Mouse (Mus musculus) MEL (cell line): Measurements from ENCODE around the gene 4933407L21Rik. TPM values are rescaled to one million over a fixed set of nuclear protein-coding genes. Genes with fewer than 3 reads are reported as not detected.

Experiments used
- DNase-seq: peaks from one replicate; pipeline ENCODE4 v3.0.0; 2011; ENCODE audit warnings: low read depth, low spot score
- H3K27ac ChIP-seq: 2 replicates; pipeline ENCODE4 v1.5.1; 2012; ENCODE audit warnings: low read depth, mild to moderate bottlenecking, control low read depth, low read length, moderate library complexity; ENCODE audit not compliant: control insufficient read depth
- H3K27me3 ChIP-seq, 2 experiments: fragments of 150-350 bp in 1 of 2; sonication (generic) in 1 of 2; 2 replicates each; pipeline ENCODE4 v1.6.1; 2012; ENCODE audit warnings: low read length in 2 of 2, mild to moderate bottlenecking in 2 of 2, improper control_type of control experiment in 1 of 2, moderate library complexity in 1 of 2; ENCODE audit not compliant: insufficient read depth in 2 of 2, control insufficient read depth in 1 of 2
- H3K36me3 ChIP-seq, 2 experiments: 2 replicates each; pipeline ENCODE4 v1.6.1; 2012 to 2014; ENCODE audit warnings: low read length in 2 of 2, improper control_type of control experiment in 1 of 2, inconsistent platforms in 1 of 2, mild to moderate bottlenecking in 1 of 2; ENCODE audit not compliant: insufficient read depth in 2 of 2, control insufficient read depth in 1 of 2
- H3K4me1 ChIP-seq, 2 experiments: fragments of 150-350 bp in 1 of 2; sonication (generic) in 1 of 2; 2 replicates each; pipeline ENCODE4 v1.6.1; 2012; ENCODE audit warnings: low read length in 2 of 2, improper control_type of control experiment in 1 of 2, mild to moderate bottlenecking in 1 of 2; ENCODE audit not compliant: insufficient read depth in 2 of 2, control insufficient read depth in 1 of 2
- H3K4me3 ChIP-seq, 2 experiments: fragments of 150-350 bp in 1 of 2; sonication (generic) in 1 of 2; 2 replicates each; pipeline ENCODE4 v1.5.1; 2012; ENCODE audit warnings: low read depth in 2 of 2, low read length in 2 of 2, mild to moderate bottlenecking in 2 of 2, moderate library complexity in 2 of 2, control low read depth in 1 of 2, improper control_type of control experiment in 1 of 2; ENCODE audit not compliant: control insufficient read depth in 1 of 2, insufficient read depth in 1 of 2
- H3K79me2 ChIP-seq: 2 replicates; pipeline ENCODE4 v1.6.1; 2012; ENCODE audit warnings: mild to moderate bottlenecking, low read length, moderate library complexity; ENCODE audit not compliant: control insufficient read depth, poor library complexity, insufficient read depth
- H3K9ac ChIP-seq: 2 replicates; pipeline ENCODE4 v1.6.1; 2012; ENCODE audit warnings: low read depth, mild to moderate bottlenecking, control low read depth, low read length, moderate library complexity; ENCODE audit not compliant: control insufficient read depth, poor library complexity, severe bottlenecking
- H3K9me3 ChIP-seq: fragments of 150-350 bp; sonication (generic); replicated peaks from 2 replicates; pipeline ENCODE4 v1.6.1; 2012; ENCODE audit warnings: mild to moderate bottlenecking, low read length, improper control_type of control experiment, moderate library complexity; ENCODE audit not compliant: insufficient read depth
- CTCF ChIP-seq, 3 experiments: IDR thresholded peaks in 2 of 3; conservative IDR thresholded peaks in 1 of 3; 2 replicates each; pipeline ENCODE4 v1.5.1; 2011 to 2012; ENCODE audit warnings: low read length in 3 of 3, low read depth in 2 of 3, mild to moderate bottlenecking in 2 of 3, improper control_type of control experiment in 1 of 3, inconsistent platforms in 1 of 3, mixed read lengths in 1 of 3, moderate library complexity in 1 of 3; ENCODE audit not compliant: control insufficient read depth in 1 of 3, insufficient read depth in 1 of 3, poor library complexity in 1 of 3, severe bottlenecking in 1 of 3
- E2F4 ChIP-seq: IDR thresholded peaks from 2 replicates; pipeline ENCODE4 v1.6.1; 2011; ENCODE audit warnings: low read depth, low read length, improper control_type of control experiment, borderline replicate concordance
- ETS1 ChIP-seq: IDR thresholded peaks from 2 replicates; pipeline ENCODE4 v1.6.1; 2012; ENCODE audit warnings: low read depth, mild to moderate bottlenecking, inconsistent platforms, low read length, improper control_type of control experiment, moderate library complexity
- GATA1 ChIP-seq: IDR thresholded peaks from 2 replicates; pipeline ENCODE4 v1.6.1; 2011; ENCODE audit warnings: low read depth, low read length, improper control_type of control experiment
- KAT2A ChIP-seq: conservative IDR thresholded peaks from 2 replicates; pipeline ENCODE4 v1.6.1; 2012; ENCODE audit warnings: low read depth, low read length, improper control_type of control experiment, inconsistent platforms
- MAFK ChIP-seq: IDR thresholded peaks from 2 replicates; pipeline ENCODE4 v1.6.1; 2011; ENCODE audit warnings: low read depth, mild to moderate bottlenecking, low read length, improper control_type of control experiment, borderline replicate concordance
- MAX ChIP-seq: IDR thresholded peaks from 2 replicates; pipeline ENCODE4 v1.6.1; 2011; ENCODE audit warnings: low read length, improper control_type of control experiment
- MYB ChIP-seq: IDR thresholded peaks from 2 replicates; pipeline ENCODE4 v1.6.1; 2011; ENCODE audit warnings: mild to moderate bottlenecking, low read depth, low read length, improper control_type of control experiment
- NELFE ChIP-seq: IDR thresholded peaks from 2 replicates; pipeline ENCODE4 v1.6.1; 2011; ENCODE audit warnings: low read depth, low read length, improper control_type of control experiment
- POLR2AphosphoS2 ChIP-seq: IDR thresholded peaks from 2 replicates; pipeline ENCODE4 v1.6.1; 2011; ENCODE audit warnings: low read length, improper control_type of control experiment
- RAD21 ChIP-seq: IDR thresholded peaks from 2 replicates; pipeline ENCODE4 v1.6.1; 2011; ENCODE audit warnings: mild to moderate bottlenecking, low read depth, low read length, improper control_type of control experiment
- RCOR1 ChIP-seq: IDR thresholded peaks from 2 replicates; pipeline ENCODE4 v1.6.1; 2012; ENCODE audit warnings: low read depth, mild to moderate bottlenecking, inconsistent platforms, low read length, improper control_type of control experiment
- SIN3A ChIP-seq: IDR thresholded peaks from 2 replicates; pipeline ENCODE4 v1.6.1; 2012; ENCODE audit warnings: low read length, improper control_type of control experiment, inconsistent platforms
- SMC3 ChIP-seq: IDR thresholded peaks from 2 replicates; pipeline ENCODE4 v1.6.1; 2011; ENCODE audit warnings: low read depth, low read length, improper control_type of control experiment
- TAL1 ChIP-seq: IDR thresholded peaks from 2 replicates; pipeline ENCODE4 v1.6.1; 2012; ENCODE audit warnings: mild to moderate bottlenecking, inconsistent platforms, low read length, moderate library complexity, mixed read lengths
- UBTF ChIP-seq: IDR thresholded peaks from 2 replicates; pipeline ENCODE4 v1.6.1; 2012; ENCODE audit warnings: low read depth, mild to moderate bottlenecking, inconsistent platforms, low read length, improper control_type of control experiment, moderate library complexity, borderline replicate concordance; ENCODE audit not compliant: insufficient read depth
- USF1 ChIP-seq: IDR thresholded peaks from 2 replicates; pipeline ENCODE4 v1.6.1; 2014; ENCODE audit warnings: low read depth, mild to moderate bottlenecking, inconsistent platforms, low read length, improper control_type of control experiment, moderate library complexity
- ZC3H11A ChIP-seq: IDR thresholded peaks from 2 replicates; pipeline ENCODE4 v1.6.1; 2012; ENCODE audit warnings: low read depth, mild to moderate bottlenecking, inconsistent platforms, low read length, improper control_type of control experiment
- ZKSCAN1 ChIP-seq: IDR thresholded peaks from 2 replicates; pipeline ENCODE4 v1.6.1; 2012; ENCODE audit warnings: low read depth, mild to moderate bottlenecking, inconsistent platforms, low read length, improper control_type of control experiment, moderate library complexity
- polyA plus RNA-seq, 2 experiments: library from polyadenylated mRNA; stranded (reverse) in 1 of 2; unstranded in 1 of 2; fragments of >175 nt in 1 of 2; fragments of >200 nt in 1 of 2; gene quantifications; 2 replicates each; pipeline versions ENCODE4 v1.2.1 to v1.2.4; 2012; ENCODE audit warnings: low replicate concordance in 2 of 2, low read depth in 1 of 2; ENCODE audit not compliant: insufficient read length in 2 of 2, insufficient read depth in 1 of 2, missing spikeins in 1 of 2
- total RNA-seq: library from RNA; depleted of rRNA; stranded (reverse); fragments of 300-350 nt; gene quantifications from 2 replicates; pipeline ENCODE4 v1.2.3, GENCODE M21; 2012

The 4933407L21Rik gene
- total and polyA plus RNA-seq, 3 experiments: not detected

DNA sequence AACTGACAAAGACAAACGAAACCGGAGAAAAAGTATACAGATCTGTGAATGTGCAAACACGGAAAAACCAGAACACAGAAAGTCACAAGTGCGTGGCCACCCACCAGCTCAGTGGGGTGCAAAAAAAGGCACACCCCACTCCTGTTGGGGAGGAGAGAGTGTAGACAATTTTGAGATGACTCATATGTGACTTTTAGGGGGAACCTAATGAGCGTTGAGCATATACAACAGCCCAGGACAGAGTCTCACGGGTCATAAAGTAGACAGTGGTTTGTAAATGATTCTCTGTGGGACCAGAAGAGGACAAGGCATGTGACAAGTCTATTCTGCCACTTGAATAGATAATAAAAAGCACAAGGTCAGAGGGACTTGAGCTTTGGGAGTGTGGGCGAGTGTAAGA lies 4.9 kb downstream of the 4933407L21Rik start:
- Histone ChIP-seq H3K9me3 (no peaks in the 10 kb centered on the region), H3K4me1 (no peaks in the 10 kb centered on the region), H3K79me2 (no peaks in the 10 kb centered on the region), H3K27me3 (peaks cover 0 to 9% of the 10 kb centered on the region in 2 experiments; a peak in 3 of 4 replicates), H3K4me3 (no peak overlapping the region), H3K27ac (no peak overlapping the region), H3K9ac (no peak overlapping the region), H3K36me3 (no peaks in the 10 kb centered on the region)
- no peak for DNase-seq
- TF ChIP-seq MAFK (no peak), RAD21 (no peak), RCOR1 (no peak), TAL1 (no peak), SIN3A (no peak), SMC3 (no peak), POLR2AphosphoS2 (no peak), GATA1 (no peak), KAT2A (no peak)

DNA sequence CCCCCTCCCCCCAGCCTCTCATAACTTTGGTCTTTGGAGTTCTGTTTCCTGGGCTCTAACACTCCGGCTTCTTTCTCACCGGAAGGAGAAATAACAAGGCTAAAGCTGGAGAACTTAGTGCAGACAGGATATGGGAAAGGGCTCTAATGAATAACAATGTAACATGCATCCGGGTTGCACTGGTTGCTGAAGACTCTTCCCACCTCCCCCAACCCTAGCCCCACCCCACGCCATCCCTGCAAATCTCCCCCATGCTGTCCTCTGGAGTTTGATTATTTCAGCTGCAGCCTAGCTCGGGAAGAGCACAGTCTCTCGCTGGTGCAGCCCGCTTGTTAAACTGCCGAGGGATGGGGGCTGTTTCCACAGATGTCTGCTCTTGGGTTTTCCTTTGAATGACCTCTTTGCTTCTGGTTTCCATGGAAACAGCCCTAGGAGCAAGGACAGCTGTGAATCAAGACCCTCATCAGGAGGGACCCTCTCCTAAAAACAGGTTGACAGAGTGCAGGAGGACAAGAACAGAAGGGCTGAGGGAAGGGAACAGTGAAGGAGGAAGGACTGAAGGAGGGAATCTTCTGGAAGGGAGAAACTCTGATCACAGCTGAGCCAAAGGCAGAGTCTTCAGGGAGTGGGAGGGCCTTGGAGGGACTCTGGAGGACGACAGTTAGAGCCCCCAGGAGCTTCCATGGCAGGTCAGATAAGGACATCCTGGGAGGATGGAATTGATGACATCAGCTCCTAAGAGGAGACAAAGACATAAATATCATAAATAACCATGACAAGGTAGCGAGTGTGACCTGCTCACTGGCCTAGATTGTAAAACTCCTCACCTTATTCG lies 5.6 kb downstream of the 4933407L21Rik start:
- Histone ChIP-seq H3K79me2 (no peaks in the 10 kb centered on the region), H3K4me1 (no peaks in the 10 kb centered on the region), H3K27ac (no peak overlapping the region), H3K27me3 (peaks cover 0 to 9% of the 10 kb centered on the region in 2 experiments; a peak in 2 of 4 replicates), H3K9me3 (no peaks in the 10 kb centered on the region), H3K9ac (no peak overlapping the region), H3K36me3 (no peaks in the 10 kb centered on the region)
- no peak for DNase-seq
- TF ChIP-seq SMC3 (no peak), E2F4 (no peak), NELFE (no peak), MAX (no peak), POLR2AphosphoS2 (no peak), CTCF (IDR thresholded peaks at IDR 0.05 in 2 of 3, conservative IDR thresholded peaks at IDR 0.05 in 1 of 3; ENCODE audit: control insufficient read depth in 1 of 3, insufficient read depth in 1 of 3, low read depth in 2 of 3, low read length in 3 of 3, poor library complexity in 1 of 3, severe bottlenecking in 1 of 3) (no peak)
- TF ChIP-seq, all 39 proteins: peak for 0
- no peak overlapping the region for H3K4me3 ChIP-seq

DNA sequence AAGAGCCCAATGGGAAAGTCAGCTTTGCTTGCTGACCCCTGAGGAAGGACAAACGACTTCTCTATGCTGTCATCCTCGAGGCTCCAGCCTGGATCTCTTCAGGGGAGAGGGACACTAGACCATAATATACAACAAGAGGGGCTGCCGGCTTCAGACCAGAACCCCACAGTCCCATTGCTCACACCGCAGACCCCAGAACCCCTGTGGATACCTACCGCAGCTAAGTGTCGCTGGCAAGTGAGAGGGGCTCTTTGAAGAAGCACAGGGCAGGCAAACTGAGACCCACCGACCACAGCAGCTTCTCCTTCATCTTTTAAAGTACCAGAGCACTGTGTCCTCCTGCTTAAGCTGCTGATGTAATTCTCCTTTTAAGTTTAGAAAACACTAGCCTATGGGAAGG lies 6.3 kb downstream of the 4933407L21Rik start:
- Histone ChIP-seq H3K4me3 (no peak overlapping the region), H3K9ac (no peak overlapping the region), H3K4me1 (no peaks in the 10 kb centered on the region), H3K27me3 (peaks cover 0 to 11% of the 10 kb centered on the region in 2 experiments; a peak in 2 of 4 replicates), H3K27ac (no peak overlapping the region), H3K79me2 (no peaks in the 10 kb centered on the region), H3K36me3 (no peaks in the 10 kb centered on the region), H3K9me3 (no peaks in the 10 kb centered on the region)
- DNase-seq: no peak
- TF ChIP-seq ZKSCAN1 (no peak), UBTF (no peak), ETS1 (no peak), SMC3 (no peak), MYB (no peak), USF1 (no peak), ZC3H11A (no peak)
